Mouse (Mus musculus): ENCODE results near the gene Bsn. TPM values are rescaled to one million over a fixed set of nuclear protein-coding genes. Genes with fewer than 3 reads are reported as not detected.

The Bsn gene
- polyA plus RNA-seq, 1 experiment from 2014 or later: 2.5 TPM

DNA sequence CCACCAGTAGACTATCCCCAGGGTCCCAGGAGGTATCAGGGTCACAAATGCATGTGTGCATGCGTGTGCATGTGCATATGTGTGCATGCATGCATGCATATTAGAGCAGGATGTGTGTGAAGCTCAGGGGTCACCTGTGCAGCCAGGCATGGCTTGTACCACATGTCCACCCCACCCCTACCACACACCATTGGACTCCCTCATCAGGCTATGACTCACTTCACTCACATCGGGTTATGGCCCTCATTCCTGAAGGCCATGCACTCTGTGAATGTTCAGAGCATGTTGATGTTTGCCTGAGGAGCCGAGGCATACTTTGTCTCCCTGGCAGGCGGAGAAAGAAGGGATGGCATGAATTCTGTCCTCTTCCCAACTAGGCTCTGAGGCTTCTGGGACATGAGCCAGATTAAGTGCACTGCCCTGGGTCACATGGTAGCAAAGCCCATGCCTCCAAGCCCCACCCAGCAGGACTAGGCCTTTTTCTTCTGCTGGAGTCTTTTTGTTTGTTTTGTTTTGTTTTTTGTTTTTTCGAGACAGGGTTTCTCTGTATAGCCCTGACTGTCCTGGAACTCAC lies 17.3 kb downstream of the Bsn start:
- no peaks in the 10 kb centered on the region for H3K36me3 ChIP-seq (ENCODE audit: control insufficient read depth, insufficient read depth, low read length)
- WGBS: 78% methylated on average over 5 of the region's 5 CpGs
- DNase-seq (ENCODE audit: low spot score) (no peak), ATAC-seq (replicated peaks; ENCODE audit: low FRiP score) (no peak)
- H3K9ac ChIP-seq (ENCODE audit: low read length): no peak overlapping the region
- no peak overlapping the region for H3K4me3 ChIP-seq (ENCODE audit: low read depth, low read length)
- no peaks in the 10 kb centered on the region for H3K9me3 ChIP-seq (ENCODE audit: control insufficient read depth, low read length)
- no peaks in the 10 kb centered on the region for H3K4me1 ChIP-seq (replicated peaks; ENCODE audit: control insufficient read depth, insufficient read depth, low read length)
- H3K27me3 ChIP-seq (ENCODE audit: control insufficient read depth, insufficient read depth, low read length): no peaks in the 10 kb centered on the region
- no peak overlapping the region for H3K4me2 ChIP-seq (ENCODE audit: low read depth, low read length, severe bottlenecking)
- H3K27ac ChIP-seq (ENCODE audit: low read depth, low read length): no peak overlapping the region

DNA sequence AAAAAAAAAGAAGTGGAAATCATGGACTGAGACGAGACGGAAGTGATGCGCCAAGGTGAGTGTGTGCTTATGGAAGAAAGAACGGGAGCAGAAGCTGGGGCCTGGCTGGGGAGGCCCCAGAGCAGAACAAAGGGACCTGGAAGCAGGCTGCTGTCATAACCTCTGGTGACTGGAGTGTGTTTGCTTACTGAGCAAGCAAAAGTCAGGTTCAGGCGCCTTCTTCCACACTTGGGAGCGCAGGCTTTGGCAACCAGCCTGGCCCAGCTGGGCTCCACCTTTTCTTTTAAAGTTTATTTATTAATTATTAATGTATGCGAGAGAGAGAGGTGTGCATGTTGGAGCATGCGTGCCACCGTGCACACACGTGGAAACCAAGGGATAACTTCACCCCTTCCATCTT lies 20.4 kb downstream of the Bsn start:
- Histone ChIP-seq H3K4me2 (ENCODE audit: low read depth, low read length, severe bottlenecking) (no peak overlapping the region), H3K4me1 (replicated peaks; ENCODE audit: control insufficient read depth, insufficient read depth, low read length) (no peaks in the 10 kb centered on the region), H3K27ac (ENCODE audit: low read depth, low read length) (no peak overlapping the region), H3K9me3 (ENCODE audit: control insufficient read depth, low read length) (no peaks in the 10 kb centered on the region), H3K4me3 (ENCODE audit: low read depth, low read length) (no peak overlapping the region), H3K36me3 (ENCODE audit: control insufficient read depth, insufficient read depth, low read length) (no peaks in the 10 kb centered on the region), H3K9ac (ENCODE audit: low read length) (no peak overlapping the region), H3K27me3 (ENCODE audit: control insufficient read depth, insufficient read depth, low read length) (no peaks in the 10 kb centered on the region)
- DNase-seq (ENCODE audit: low spot score): no peak
- ATAC-seq (replicated peaks; ENCODE audit: low FRiP score): no peak
- WGBS: 86% methylated on average over 10 of the region's 10 CpGs

DNA sequence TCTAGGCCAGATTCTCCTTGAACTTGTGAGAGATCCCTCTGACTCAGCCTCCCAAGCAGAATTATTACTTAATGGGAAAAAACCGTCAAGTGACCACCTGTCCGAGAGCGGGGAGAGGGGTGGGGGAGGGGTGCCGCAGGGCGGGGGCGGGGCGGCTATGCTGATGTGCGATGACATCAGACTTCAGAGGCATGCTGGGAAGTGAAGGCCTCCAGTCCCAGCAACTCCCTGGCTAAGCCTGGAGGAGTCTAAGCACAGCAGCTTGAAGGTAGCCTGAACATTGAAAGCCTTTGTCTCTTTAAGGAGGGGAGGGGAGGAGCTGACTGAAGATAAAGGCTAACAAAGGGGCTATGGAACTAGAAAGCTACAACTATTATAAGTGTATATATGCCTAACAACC lies 25.0 kb downstream of the Bsn start:
- Histone ChIP-seq H3K9me3 (ENCODE audit: control insufficient read depth, low read length) (no peaks in the 10 kb centered on the region), H3K27ac (ENCODE audit: low read depth, low read length) (no peak overlapping the region), H3K9ac (ENCODE audit: low read length) (no peak overlapping the region), H3K36me3 (ENCODE audit: control insufficient read depth, insufficient read depth, low read length) (no peaks in the 10 kb centered on the region), H3K4me1 (replicated peaks; ENCODE audit: control insufficient read depth, insufficient read depth, low read length) (no peaks in the 10 kb centered on the region), H3K27me3 (ENCODE audit: control insufficient read depth, insufficient read depth, low read length) (no peaks in the 10 kb centered on the region), H3K4me2 (ENCODE audit: low read depth, low read length, severe bottlenecking) (no peak overlapping the region), H3K4me3 (ENCODE audit: low read depth, low read length) (no peak overlapping the region)
- WGBS: 34% methylated on average over 8 of the region's 8 CpGs
- DNase-seq (ENCODE audit: low spot score): peak; percentile 60
- ATAC-seq (replicated peaks; ENCODE audit: low FRiP score): no peak

GRCm38 (mm10) chr9:108163646-108164284 lies 26.4 kb downstream of the Bsn start:
- H3K9me3 ChIP-seq (ENCODE audit: control insufficient read depth, low read length): no peaks in the 10 kb centered on the region
- no peaks in the 10 kb centered on the region for H3K4me1 ChIP-seq (replicated peaks; ENCODE audit: control insufficient read depth, insufficient read depth, low read length)
- no peaks in the 10 kb centered on the region for H3K36me3 ChIP-seq (ENCODE audit: control insufficient read depth, insufficient read depth, low read length)
- WGBS: 85% methylated on average over 16 of the region's 16 CpGs
- no peak for ATAC-seq (replicated peaks; ENCODE audit: low FRiP score)
- no peak overlapping the region for H3K27ac ChIP-seq (ENCODE audit: low read depth, low read length)
- no peak overlapping the region for H3K4me2 ChIP-seq (ENCODE audit: low read depth, low read length, severe bottlenecking)
- no peak overlapping the region for H3K4me3 ChIP-seq (ENCODE audit: low read depth, low read length)
- no peak overlapping the region for H3K9ac ChIP-seq (ENCODE audit: low read length)
- H3K27me3 ChIP-seq (ENCODE audit: control insufficient read depth, insufficient read depth, low read length): no peaks in the 10 kb centered on the region
- DNase-seq (ENCODE audit: low spot score): no peak

DNA sequence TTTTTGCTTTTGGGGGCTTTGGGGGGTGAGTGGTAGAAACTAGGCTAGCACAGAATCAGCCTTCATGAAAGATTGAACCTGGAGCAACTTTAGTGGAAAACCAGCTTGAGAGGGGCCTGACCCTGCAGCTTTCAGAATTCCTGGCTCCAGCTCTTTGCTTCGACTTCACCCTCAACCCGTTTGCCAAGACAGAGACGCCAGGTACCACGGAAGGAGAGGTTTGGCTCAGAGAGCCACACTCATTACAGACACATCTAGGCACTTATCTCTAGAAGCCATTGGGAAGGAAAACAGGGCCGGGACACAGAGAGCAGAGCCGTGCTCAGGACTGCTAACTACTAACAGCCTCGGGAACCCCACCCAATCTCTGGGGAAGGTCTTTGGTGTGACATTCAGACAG lies 32.3 kb downstream of the Bsn start:
- no peaks in the 10 kb centered on the region for H3K4me1 ChIP-seq (replicated peaks; ENCODE audit: control insufficient read depth, insufficient read depth, low read length)
- no peak overlapping the region for H3K4me3 ChIP-seq (ENCODE audit: low read depth, low read length)
- no peak overlapping the region for H3K27ac ChIP-seq (ENCODE audit: low read depth, low read length)
- WGBS: 80% methylated on average over 7 of the region's 7 CpGs
- no peaks in the 10 kb centered on the region for H3K27me3 ChIP-seq (ENCODE audit: control insufficient read depth, insufficient read depth, low read length)
- no peaks in the 10 kb centered on the region; the same call in 1 of the 2 replicates for H3K9me3 ChIP-seq (ENCODE audit: control insufficient read depth, low read length)
- H3K9ac ChIP-seq (ENCODE audit: low read length): no peak overlapping the region
- no peaks in the 10 kb centered on the region for H3K36me3 ChIP-seq (ENCODE audit: control insufficient read depth, insufficient read depth, low read length)
- DNase-seq (ENCODE audit: low spot score) (no peak), ATAC-seq (replicated peaks; ENCODE audit: low FRiP score) (no peak)
- H3K4me2 ChIP-seq (ENCODE audit: low read depth, low read length, severe bottlenecking): no peak overlapping the region

DNA sequence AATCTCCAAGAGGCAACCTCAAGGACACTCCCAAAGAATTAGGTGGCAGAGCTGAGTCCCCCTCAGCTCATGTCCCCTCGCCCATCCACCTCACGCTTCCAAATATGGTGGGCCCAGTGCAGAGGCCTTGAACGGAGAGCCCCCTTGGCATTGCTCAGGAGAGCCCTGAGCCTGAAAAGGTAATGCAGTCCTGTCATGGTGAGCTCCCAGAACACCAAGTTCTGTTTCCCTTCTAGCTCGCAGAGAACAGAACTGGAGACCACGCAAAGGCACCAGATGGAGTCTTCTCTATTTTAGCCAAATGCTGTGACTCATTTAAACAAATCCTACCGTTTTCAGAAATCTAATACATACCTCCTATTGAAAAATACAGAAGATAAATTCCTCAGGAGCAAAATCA lies 32.7 kb downstream of the Bsn start:
- Histone ChIP-seq H3K9ac (ENCODE audit: low read length) (no peak overlapping the region), H3K9me3 (ENCODE audit: control insufficient read depth, low read length) (no peaks in the 10 kb centered on the region; the same call in 1 of the 2 replicates), H3K27me3 (ENCODE audit: control insufficient read depth, insufficient read depth, low read length) (no peaks in the 10 kb centered on the region), H3K4me2 (ENCODE audit: low read depth, low read length, severe bottlenecking) (no peak overlapping the region), H3K36me3 (ENCODE audit: control insufficient read depth, insufficient read depth, low read length) (no peaks in the 10 kb centered on the region), H3K4me1 (replicated peaks; ENCODE audit: control insufficient read depth, insufficient read depth, low read length) (no peaks in the 10 kb centered on the region), H3K27ac (ENCODE audit: low read depth, low read length) (no peak overlapping the region), H3K4me3 (ENCODE audit: low read depth, low read length) (no peak overlapping the region)
- no peak for DNase-seq (ENCODE audit: low spot score)
- ATAC-seq (replicated peaks; ENCODE audit: low FRiP score): no peak
- 90% methylated on average over 6 of the region's 6 CpGs for WGBS

DNA sequence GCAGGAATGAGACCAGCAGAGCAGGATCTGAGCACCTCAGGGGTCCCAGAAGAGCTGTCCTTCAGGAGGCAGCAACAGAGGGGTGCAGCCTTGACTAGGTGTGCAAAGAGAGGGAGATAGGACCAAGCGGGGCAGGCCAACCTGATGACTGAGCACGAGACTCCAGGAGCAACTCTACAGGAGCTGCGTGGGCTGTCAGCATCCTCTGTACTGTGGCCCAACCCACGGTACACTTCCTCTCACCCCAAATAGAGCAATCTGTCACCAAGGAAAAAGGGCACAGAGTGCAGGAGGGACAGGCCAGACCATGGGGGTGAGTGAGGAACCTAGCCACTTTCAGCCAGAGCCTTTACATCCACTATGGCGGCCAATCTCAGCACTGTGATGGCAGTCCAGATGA lies 33.4 kb downstream of the Bsn start:
- H3K4me1 ChIP-seq (replicated peaks; ENCODE audit: control insufficient read depth, insufficient read depth, low read length): no peaks in the 10 kb centered on the region
- 93% methylated on average over 5 of the region's 5 CpGs for WGBS
- no peaks in the 10 kb centered on the region for H3K27me3 ChIP-seq (ENCODE audit: control insufficient read depth, insufficient read depth, low read length)
- H3K36me3 ChIP-seq (ENCODE audit: control insufficient read depth, insufficient read depth, low read length): no peaks in the 10 kb centered on the region
- H3K9ac ChIP-seq (ENCODE audit: low read length): no peak overlapping the region
- ATAC-seq (replicated peaks; ENCODE audit: low FRiP score) (no peak), DNase-seq (ENCODE audit: low spot score) (no peak)
- H3K9me3 ChIP-seq (ENCODE audit: control insufficient read depth, low read length): no peaks in the 10 kb centered on the region; the same call in 1 of the 2 replicates
- H3K4me2 ChIP-seq (ENCODE audit: low read depth, low read length, severe bottlenecking): no peak overlapping the region
- no peak overlapping the region for H3K4me3 ChIP-seq (ENCODE audit: low read depth, low read length)
- H3K27ac ChIP-seq (ENCODE audit: low read depth, low read length): no peak overlapping the region

DNA sequence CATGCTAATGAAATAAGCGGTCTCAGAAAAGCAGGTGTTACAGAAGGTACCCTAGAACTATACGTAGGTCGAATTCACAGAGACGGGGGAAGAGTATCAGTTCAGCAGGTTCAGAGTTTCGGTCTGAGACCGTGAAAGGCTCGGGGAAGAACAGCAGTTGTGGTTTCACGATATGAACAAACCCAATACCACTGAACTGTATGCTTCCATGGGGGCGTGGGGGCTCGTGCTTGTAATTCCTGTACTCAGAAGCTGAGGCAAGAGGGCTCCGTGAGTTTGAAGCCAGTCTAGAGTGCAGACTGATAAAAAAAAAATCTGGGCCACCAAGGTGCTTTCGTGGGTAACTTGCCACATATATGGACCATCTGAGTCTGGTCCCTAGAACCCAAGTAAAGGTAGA lies 35.4 kb downstream of the Bsn start:
- no peaks in the 10 kb centered on the region; the same call in 1 of the 2 replicates for H3K9me3 ChIP-seq (ENCODE audit: control insufficient read depth, low read length)
- no peaks in the 10 kb centered on the region for H3K4me1 ChIP-seq (replicated peaks; ENCODE audit: control insufficient read depth, insufficient read depth, low read length)
- ATAC-seq (replicated peaks; ENCODE audit: low FRiP score) (no peak), DNase-seq (ENCODE audit: low spot score) (no peak)
- 88% methylated on average over 12 of the region's 12 CpGs for WGBS
- H3K4me2 ChIP-seq (ENCODE audit: low read depth, low read length, severe bottlenecking): no peak overlapping the region
- no peak overlapping the region for H3K4me3 ChIP-seq (ENCODE audit: low read depth, low read length)
- H3K9ac ChIP-seq (ENCODE audit: low read length): no peak overlapping the region
- no peaks in the 10 kb centered on the region for H3K36me3 ChIP-seq (ENCODE audit: control insufficient read depth, insufficient read depth, low read length)
- H3K27ac ChIP-seq (ENCODE audit: low read depth, low read length): no peak overlapping the region
- no peaks in the 10 kb centered on the region for H3K27me3 ChIP-seq (ENCODE audit: control insufficient read depth, insufficient read depth, low read length)
